Mouse (Mus musculus) left cerebral cortex, adult 9 months (tissue): ENCODE data around the gene Gm10722.
"Not testable (repeated sequence)": the region's sequence is repeated elsewhere in the genome, so short reads cannot be mapped to it uniquely, and the experiment has no call there.

Source experiments
- DNase-seq, 2 experiments: peaks; one replicate each; pipeline ENCODE4 v3.0.0; 2022; ENCODE audit warnings: low spot score in 2 of 2

Gene Gm10722

DNA sequence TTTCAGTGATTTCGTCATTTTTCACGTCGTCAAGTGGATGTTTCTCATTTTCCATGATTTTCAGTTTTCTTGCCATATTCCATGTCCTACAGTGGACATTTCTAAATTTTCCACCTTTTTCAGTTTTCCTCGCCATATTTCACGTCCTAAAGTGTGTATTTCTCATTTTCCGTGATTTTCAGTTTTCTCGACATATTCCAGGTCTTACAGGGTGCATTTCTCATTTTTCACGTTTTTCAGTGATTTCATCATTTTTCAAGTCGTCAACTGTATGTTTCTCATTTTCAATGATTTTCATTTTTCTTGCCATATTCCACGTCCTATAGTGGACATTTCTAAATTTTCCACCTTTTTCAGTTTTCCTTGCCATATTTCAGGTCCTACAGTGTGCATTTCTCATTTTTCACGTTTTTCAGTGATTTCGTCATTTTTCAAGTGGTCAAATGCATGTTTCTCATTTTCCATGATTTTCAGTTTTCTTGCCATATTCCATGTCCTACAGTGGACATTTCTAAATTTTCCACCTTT lies at the start of gene Gm10722:
TSS of gene Gm10722 (plus strand) at position 478 of the 528 bp plus-strand sequence.
- DNase-seq, result peak in 1 of 2 experiments; percentile 10

DNA sequence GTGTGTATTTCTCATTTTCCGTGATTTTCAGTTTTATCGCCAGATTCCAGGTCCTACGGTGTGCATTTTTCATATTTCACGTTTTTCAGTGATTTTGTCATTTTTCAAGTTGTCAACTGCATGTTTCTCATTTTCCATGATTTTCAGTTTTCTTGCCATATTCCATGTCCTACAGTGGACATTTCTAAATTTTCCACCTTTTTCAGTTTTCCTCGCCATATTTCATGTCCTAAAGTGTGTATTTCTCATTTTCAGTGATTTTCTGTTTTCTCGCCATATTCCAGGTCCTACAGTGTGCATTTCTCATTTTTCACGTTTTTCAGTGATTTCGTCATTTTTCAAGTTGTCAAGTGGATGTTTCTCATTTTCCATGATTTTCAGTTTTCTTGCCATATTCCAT lies 284 bp downstream of the Gm10722 start:
- DNase-seq, result peak; percentile 9 to 17

GRCm38 (mm10) chr9:3001948-3002659 lies 1.4 kb downstream of the Gm10722 start:
- DNase-seq, result peak; percentile 99 to 100

GRCm38 (mm10) chr9:3002794-3003396 lies 2.2 kb downstream of the Gm10722 start, which contains the start of gene Gm11168:
Gene Gm11168, plus strand, starts transcription at chr9:3003346.
- not testable (repeated sequence) for DNase-seq

DNA sequence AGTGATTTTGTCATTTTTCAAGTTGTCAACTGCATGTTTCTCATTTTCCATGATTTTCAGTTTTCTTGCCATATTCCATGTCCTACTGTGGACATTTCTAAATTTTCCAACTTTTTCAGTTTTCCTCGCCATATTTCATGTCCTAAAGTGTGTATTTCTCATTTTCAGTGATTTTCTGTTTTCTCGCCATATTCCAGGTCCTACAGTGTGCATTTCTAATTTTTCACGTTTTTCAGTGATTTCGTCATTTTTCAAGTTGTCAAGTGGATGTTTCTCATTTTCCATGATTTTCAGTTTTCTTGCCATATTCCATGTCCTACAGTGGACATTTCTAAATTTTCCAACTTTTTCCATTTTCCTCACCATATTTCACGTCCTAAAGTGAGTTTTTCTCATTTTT lies 5.5 kb downstream of the Gm10722 start:
- not testable (repeated sequence) for DNase-seq

DNA sequence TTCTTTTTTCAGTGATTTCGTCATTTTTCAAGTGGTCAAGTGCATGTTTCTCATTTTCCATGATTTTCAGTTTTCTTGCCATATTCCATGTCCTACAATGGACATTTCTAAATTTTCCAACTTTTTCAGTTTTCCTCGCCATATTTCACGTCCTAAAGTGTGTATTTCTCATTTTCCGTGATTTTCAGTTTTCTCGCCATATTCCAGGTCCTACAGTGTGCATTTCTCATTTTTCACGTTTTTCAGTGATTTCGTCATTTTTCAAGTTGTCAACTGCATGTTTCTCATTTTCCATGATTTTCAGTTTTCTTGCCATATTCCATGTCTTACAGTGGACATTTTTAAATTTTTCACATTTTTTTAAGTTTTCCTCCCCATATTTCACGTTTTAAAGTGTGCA lies 5.9 kb downstream of the Gm10722 start:
- peak; percentile 96 to 100 for DNase-seq

- DNase-seq, result not testable (repeated sequence)
These were observed 6.5 kb downstream of the Gm10722 start for GRCm38 (mm10) chr9:3007272-3007671.

DNA sequence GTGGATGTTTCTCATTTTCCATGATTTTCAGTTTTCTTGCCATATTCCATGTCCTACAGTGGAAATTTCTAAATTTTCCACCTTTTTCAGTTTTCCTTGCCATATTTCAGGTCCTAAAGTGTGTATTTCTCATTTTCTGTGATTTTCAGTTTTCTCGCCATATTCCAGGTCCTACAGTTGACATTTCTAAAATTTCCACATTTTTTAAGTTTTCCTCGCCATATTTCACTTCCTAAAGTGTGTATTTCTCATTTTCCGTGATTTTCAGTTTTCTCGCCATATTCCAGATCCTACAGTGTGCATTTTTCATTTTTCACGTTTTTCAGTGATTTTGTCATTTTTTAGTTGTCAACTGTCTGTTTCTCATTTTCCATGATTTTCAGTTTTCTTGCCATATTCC lies 8.6 kb downstream of the Gm10722 start:
- not testable (repeated sequence) for DNase-seq

GRCm38 (mm10) chr9:3012054-3012621 lies 11.4 kb downstream of the Gm10722 start:
- not testable (repeated sequence) for DNase-seq

DNA sequence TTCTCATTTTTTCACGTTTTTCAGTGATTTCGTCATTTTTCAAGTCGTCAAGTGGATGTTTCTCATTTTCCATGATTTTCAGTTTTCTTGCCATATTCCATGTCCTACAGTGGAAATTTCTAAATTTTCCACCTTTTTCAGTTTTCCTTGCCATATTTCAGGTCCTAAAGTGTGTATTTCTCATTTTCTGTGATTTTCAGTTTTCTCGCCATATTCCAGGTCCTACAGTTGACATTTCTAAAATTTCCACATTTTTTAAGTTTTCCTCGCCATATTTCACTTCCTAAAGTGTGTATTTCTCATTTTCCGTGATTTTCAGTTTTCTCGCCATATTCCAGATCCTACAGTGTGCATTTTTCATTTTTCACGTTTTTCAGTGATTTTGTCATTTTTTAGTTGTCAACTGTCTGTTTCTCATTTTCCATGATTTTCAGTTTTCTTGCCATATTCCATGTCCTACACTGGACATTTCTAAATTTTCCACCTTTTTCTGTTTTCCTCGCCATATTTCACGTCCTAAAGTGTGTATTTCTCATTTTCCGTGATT lies 12.1 kb downstream of the Gm10722 start, which contains the start of gene Gm10721:
TSS of gene Gm10721 (plus strand) at position 408 of the 547 bp plus-strand sequence.
- DNase-seq, result not testable (repeated sequence)

DNA sequence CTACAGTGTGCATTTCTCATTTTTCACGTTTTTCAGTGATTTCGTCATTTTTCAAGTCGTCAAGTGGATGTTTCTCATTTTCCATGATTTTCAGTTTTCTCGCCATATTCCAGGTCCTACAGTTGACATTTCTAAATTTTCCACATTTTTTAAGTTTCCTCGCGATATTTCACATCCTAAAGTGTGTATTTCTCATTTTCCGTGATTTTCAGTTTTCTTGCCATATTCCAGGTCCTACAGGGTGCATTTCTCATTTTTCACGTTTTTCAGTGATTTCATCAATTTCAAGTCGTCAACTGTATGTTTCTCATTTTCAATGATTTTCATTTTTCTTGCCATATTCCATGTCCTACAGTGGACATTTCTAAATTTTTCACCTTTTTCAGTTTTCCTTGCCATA lies 14.6 kb downstream of the Gm10722 start, which contains the start of gene Gm10720:
TSS of gene Gm10720 (plus strand) at position 301 of the 400 bp plus-strand sequence.
- not testable (repeated sequence) for DNase-seq

GRCm38 (mm10) chr9:3015896-3016295 lies 15.2 kb downstream of the Gm10722 start:
- DNase-seq, result not testable (repeated sequence)

DNA sequence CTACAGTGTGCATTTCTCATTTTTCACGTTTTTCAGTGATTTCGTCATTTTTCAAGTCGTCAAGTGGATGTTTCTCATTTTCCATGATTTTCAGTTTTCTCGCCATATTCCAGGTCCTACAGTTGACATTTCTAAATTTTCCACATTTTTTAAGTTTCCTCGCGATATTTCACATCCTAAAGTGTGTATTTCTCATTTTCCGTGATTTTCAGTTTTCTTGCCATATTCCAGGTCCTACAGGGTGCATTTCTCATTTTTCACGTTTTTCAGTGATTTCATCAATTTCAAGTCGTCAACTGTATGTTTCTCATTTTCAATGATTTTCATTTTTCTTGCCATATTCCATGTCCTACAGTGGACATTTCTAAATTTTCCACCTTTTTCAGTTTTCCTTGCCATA lies 16.4 kb downstream of the Gm10722 start, which contains the start of gene Gm10719:
TSS of gene Gm10719 (plus strand) at position 301 of the 400 bp plus-strand sequence.
- not testable (repeated sequence) for DNase-seq

DNA sequence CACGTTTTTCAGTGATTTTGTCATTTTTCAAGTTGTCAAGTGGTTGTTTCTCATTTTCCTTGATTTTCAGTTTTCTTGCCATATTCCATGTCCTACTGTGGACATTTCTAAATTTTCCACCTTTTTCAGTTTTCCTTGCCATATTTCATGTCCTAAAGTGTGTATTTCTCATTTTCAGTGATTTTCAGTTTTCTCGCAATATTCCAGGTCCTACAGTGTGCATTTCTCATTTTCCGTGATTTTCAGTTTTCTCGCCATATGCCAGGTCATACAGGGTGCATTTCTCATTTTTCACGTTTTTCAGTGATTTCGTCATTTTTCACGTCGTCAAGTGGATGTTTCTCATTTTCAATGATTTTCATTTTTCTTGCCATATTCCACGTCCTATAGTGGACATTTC lies 18.2 kb downstream of the Gm10722 start:
- DNase-seq, result not testable (repeated sequence)

GRCm38 (mm10) chr9:3019835-3020727 lies 19.4 kb downstream of the Gm10722 start:
- peak; percentile 10 to 54 for DNase-seq

GRCm38 (mm10) chr9:3022316-3023008 lies 21.7 kb downstream of the Gm10722 start:
- peak; percentile 59 to 90 for DNase-seq

DNA sequence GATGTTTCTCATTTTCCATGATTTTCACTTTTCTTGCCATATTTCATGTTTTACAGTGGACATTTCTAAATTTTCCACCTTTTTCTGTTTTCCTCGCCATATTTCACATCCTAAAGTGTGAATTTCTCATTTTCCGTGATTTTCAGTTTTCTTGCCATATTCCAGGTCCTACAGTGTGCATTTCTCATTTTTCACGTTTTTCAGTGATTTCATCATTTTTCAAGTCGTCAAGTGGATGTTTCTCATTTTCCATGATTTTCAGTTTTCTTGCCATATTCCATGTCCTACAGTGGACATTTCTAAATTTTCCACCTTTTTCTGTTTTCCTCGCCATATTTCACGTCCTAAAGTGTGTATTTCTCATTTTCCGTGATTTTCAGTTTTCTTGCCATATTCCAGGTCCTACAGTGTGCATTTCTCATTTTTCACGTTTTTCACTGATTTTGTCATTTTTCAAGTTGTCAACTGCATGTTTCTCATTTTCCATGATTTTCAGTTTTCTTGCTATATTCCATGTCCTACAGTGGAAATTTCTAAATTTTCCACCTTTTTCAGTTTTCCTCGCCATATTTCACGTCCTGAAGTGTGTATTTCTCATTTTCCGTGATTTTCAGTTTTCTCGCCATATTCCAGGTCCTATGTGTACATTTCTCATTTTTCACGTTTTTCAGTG lies 22.7 kb downstream of the Gm10722 start, which contains the start of gene Gm10718:
TSS of gene Gm10718 (plus strand) at position 236 of the 673 bp plus-strand sequence.
- DNase-seq, result peak; percentile 45 to 72

DNA sequence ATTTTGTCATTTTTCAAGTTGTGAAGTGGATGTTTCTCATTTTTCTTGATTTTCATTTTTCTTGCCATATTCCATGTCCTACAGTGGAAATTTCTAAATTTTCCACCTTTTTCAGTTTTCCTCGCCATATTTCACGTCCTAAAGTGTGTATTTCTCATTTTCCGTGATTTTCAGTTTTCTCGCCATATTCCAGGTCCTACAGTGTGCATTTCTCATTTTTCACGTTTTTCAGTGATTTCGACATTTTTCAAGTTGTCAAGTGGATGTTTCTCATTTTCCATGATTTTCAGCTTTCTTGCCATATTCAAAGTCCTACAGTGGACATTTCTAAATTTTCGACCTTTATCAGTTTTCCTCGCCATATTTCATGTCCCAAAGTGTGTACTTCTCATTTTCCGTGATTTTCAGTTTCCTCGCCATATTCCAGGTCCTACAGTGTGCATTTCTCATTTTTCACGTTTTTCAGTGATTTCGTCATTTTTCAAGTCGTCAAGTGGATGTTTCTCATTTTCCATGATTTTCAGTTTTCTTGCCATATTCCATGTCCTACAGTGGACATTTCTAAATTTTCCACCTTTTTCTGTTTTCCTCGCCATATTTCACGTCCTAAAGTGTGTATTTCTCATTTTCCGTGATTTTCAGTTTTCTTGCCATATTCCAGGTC lies 23.4 kb downstream of the Gm10722 start:
- peak; percentile 98 to 100 for DNase-seq

GRCm38 (mm10) chr9:3024912-3025467 lies 24.3 kb downstream of the Gm10722 start, which contains the start of gene Gm10717:
Gene Gm10717, plus strand, starts transcription at chr9:3025417.
- peak in 1 of 2 experiments; percentile 60 for DNase-seq
